Mouse (Mus musculus) ES-Bruce4 (cell line): ENCODE measurements at regions not wholly inside any gene's neighbourhood (a gene's known extent, or its start where the extent isn't known, plus 50 kb on each side); places are given as distances from the start of the nearest gene placed in this dataset.

Experiments used
- CTCF ChIP-seq: IDR thresholded peaks from one replicate; pipeline ENCODE4 v1.8.1; 2011; ENCODE audit warnings: low read depth, low read length
- EP300 ChIP-seq: IDR thresholded peaks from 2 replicates; pipeline ENCODE4 v1.6.1; 2011; ENCODE audit warnings: low read depth, low read length; ENCODE audit not compliant: insufficient read depth

- TF ChIP-seq EP300 (no peak), CTCF (no peak)
Observed at GRCm38 (mm10) chr12:77088452-77088851, 126.5 kb upstream of the Max start.
